Mouse (Mus musculus) right cerebral cortex, postnatal 10 days (tissue): ENCODE measurements at regions not wholly inside any gene's neighbourhood (a gene's known extent, or its start where the extent isn't known, plus 50 kb on each side); places are given as distances from the start of the nearest gene placed in this dataset.
"Not testable (repeated sequence)": the region's sequence is repeated elsewhere in the genome, so short reads cannot be mapped to it uniquely, and the experiment has no call there.

Source experiments
- DNase-seq, 2 experiments: peaks; one replicate each; pipeline ENCODE4 v3.0.0; 2021; ENCODE audit warnings: low spot score in 2 of 2

DNA sequence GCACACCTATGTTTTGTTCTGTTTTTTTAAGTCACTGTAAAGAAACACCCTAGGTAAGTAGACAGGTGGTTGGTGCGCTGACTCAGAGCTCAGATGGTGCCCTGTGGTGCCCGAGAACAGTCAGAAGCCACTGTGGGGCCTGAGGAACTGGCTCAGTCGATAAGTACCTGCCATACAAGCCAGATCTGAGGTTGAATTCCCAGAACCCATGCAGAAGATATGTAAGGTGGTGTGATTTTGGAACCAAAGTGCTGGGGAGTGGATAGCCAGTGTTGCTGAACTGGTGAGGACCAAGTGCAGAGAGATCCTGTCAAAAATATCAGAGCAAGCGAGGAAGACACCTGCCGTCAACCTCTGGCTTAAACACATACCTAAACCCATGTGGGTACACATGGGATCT, 65.4 kb downstream of the Chst1 start:
- no peak for DNase-seq

DNA sequence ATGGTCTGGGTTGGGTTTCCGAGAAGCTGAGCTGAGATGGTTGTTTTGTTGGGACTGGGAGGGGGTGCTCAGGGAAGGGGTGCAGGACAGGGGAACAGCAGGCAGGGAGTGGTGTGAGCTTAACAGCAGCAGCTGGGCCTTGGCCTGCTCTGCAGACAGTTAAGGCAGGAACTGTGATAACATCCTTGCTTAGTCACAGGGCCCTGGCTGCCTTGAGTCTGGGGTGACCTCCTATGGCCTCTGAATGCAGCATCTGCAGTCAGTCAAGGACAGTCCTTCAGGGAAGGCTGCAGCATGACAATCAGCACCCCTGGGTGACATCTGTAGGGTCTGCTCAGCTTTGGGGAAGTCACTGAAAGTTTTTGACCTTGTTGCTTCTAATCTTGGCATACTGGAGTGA, 67.7 kb downstream of the Chst1 start:
- DNase-seq, result no peak

DNA sequence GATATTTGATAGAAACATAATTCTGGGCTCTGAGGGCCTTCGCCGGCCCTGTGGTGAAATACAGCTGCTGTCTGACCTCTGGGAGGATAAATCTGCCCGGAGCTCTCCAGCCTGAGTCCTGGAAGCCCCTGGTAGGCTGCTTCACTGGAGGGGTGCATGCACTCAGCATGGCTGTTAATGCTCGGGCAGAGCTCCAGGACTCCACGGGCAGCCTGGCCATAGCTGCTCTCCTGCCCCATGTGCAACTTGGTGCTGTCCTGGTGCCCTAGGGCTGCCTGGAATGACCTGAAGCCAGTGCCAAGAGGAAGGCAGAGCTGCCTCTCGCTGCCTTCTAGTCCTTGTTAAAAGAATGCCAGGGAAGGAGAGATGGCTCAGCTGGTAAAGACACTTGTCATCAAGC, 68.2 kb downstream of the Chst1 start:
- DNase-seq, result no peak

- not testable (repeated sequence) for DNase-seq
Measured at GRCm38 (mm10) chr2:92669431-92670081, 70.0 kb downstream of the Chst1 start.

DNA sequence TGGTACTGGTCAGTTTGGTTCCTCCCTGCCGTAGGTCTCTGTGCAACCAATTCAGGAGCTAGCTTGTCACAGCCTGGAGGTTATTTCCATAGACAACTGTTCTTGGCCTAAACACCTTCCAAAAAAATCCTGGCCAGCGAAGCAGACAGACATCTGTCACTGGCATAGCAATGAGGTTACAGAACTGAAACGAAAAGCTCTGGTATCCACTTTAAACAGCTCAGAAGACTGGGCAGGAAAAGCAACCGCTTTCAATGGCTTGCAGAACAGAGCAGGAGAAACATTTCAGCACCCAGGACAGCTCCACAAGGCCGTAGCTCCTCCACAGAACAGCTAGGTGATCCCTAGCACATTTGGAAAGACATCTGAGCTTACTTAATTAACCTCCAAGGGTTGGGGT, 72.1 kb downstream of the Chst1 start:
- DNase-seq, result no peak

GRCm38 (mm10) chr2:92672106-92672505, 72.6 kb downstream of the Chst1 start:
- peak in 1 of 2 experiments; percentile 67 for DNase-seq

GRCm38 (mm10) chr2:92673064-92673813, 73.7 kb downstream of the Chst1 start:
- no peak for DNase-seq

DNA sequence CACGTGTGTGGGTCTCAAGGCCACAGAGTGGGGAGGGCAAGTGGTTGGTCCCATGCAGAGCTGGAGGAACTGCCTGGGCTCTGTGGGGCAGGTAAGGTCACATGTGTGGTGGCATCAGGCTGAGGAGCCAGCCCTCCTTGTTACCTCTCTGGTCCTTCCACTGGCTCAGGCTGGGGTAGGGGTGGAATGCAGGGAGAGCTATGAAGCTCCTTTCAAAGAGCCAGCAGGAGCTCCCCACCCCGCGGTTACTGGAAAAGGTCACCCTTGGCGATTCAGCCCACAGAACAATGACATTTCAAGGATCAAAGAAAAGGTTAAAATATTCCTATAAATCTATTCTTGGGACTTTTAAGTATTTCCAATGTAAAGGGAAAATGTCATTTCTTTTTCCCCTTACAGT, 74.4 kb downstream of the Chst1 start:
- DNase-seq, result no peak

GRCm38 (mm10) chr2:92675247-92675646, 75.7 kb downstream of the Chst1 start:
- peak; percentile 77 to 85 for DNase-seq

DNA sequence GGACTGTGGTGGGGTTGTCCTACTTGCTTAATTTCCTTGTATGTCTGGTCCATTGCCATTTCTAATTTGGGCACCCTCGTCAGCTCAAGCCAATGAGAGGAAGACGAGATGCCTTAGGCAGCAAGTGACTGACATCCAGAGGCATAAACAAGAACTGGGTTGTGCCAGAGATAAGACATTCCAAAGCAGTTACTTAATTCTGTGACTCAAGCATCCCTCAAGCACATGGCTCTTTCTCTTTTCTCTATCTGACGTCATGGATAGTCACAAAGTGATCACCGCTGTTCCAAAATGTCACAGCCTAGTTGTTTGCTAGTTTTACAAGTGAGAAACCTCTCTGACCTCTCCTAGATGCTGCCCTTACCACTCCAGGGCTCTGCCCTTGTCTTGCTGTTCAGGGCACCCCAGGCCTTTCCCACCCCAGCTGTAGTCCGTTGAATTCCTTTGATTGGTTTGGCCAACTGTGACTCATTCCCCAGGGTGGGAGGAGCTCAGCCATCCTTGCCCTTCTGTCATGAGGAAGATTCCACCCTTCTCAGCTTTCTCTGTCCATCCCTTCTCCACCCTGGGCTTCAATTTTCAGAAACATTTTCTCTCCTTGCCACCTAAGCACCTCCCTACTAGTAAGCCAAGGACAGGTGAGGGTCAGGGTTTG, 78.9 kb downstream of the Chst1 start:
- DNase-seq, result no peak

- no peak for DNase-seq
Measured at GRCm38 (mm10) chr2:92678999-92679704, 79.6 kb downstream of the Chst1 start.

- DNase-seq, result no peak
Measured at GRCm38 (mm10) chr2:92682256-92682655, 82.7 kb downstream of the Chst1 start.

- no peak for DNase-seq
Measured at GRCm38 (mm10) chr2:92687702-92688101, 88.2 kb downstream of the Chst1 start.

GRCm38 (mm10) chr2:92689203-92689602, 89.7 kb downstream of the Chst1 start:
- peak; percentile 76 to 87 for DNase-seq

GRCm38 (mm10) chr2:92690304-92690703, 90.8 kb downstream of the Chst1 start:
- no peak for DNase-seq

DNA sequence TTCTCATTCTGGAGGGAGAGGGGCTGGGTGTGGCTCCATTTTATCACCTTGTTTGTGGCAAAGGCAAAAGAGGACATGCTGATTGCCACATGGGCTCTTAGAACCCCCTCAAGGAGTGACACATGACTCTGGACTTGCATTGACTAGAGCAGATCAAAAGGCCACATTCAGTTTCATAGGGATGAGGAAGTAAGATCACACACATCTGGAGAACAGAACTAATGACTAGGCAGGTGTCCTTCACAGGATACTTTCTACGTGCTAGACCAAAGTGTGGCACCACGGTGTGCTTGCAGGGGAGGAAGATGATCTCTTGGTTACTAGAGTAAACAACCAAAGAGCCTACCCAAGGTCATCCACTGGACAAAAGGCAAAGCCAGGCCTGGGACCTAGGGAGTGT, 91.9 kb downstream of the Chst1 start:
- DNase-seq, result no peak

DNA sequence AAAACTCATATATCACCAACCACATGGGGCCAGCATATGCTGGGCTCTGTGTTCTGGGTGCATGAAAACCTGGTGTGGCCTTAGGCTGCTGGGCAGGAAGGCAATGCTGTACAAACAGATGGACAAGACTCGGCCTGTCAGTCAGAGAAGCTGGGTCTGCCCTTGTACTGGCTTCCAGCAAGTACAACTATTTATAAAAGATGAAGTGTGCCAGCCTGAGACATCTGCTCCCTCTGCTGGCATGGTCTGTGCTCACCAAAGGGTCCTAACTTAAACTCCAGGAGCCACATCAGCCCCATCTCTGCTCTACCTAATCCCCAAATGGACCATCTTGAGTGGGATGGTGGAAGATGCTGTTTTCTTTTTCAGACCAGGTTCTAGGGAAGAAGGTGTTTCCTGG, 93.1 kb downstream of the Chst1 start:
- peak; percentile 63 to 83 for DNase-seq

- no peak for DNase-seq
Measured at GRCm38 (mm10) chr2:92693024-92693423, 93.5 kb downstream of the Chst1 start.

- DNase-seq, result no peak
Measured at GRCm38 (mm10) chr2:92694797-92695196, 95.3 kb downstream of the Chst1 start.

- DNase-seq, result peak in 1 of 2 experiments; percentile 56
Measured at GRCm38 (mm10) chr2:92695869-92696268, 96.4 kb downstream of the Chst1 start.

DNA sequence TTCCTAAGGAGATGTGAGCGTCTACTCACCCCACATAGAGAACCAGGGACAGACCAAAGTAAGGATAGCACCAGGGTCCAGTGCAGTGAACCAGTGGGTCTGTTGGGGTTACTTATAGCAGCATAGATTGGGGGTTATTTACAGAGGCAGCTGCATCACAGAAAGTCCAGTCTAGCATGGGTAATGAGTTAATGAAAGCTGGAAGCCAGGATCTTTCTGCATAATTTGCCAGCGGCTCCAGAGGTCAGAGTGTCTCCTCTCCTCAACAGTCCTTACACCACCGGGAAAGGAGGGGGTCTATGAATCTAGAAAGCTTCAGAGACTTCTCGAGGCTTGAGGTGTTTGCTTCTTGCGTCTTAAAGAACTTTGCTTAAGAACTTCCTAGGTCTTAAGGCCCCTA, 98.2 kb downstream of the Chst1 start:
- DNase-seq, result no peak

DNA sequence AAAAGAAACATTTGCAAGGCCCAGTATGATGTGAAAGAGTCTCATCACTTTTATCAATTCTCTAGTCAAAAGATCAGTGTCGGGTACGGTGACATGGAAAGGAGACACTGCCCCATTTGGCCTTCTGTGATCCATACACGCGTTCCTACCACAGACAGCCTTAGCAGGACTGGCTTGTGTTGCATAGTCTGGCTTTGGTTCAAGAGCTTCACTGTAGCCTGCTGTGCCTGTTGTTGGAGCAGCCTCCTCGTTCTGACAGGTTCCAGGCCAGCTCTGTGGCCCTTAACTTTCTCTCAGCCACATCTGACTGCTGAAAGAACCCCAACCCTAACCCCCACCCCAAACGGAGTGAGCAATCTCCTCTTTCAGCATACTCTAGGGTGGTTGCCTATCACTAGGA, 99.9 kb downstream of the Chst1 start:
- DNase-seq, result no peak
